Mouse (Mus musculus) heart, postnatal 0 days (tissue): ENCODE data around the gene Clec2e.

ENCODE experiments used
- CTCF ChIP-seq: IDR thresholded peaks from 2 replicates; pipeline ENCODE4 v1.5.1; 2016; ENCODE audit warnings: antibody characterized with exemption, control low read depth, low read depth
- EP300 ChIP-seq: IDR thresholded peaks from 2 replicates; pipeline ENCODE4 v1.6.1; 2016; ENCODE audit warnings: antibody characterized with exemption, low read depth

DNA sequence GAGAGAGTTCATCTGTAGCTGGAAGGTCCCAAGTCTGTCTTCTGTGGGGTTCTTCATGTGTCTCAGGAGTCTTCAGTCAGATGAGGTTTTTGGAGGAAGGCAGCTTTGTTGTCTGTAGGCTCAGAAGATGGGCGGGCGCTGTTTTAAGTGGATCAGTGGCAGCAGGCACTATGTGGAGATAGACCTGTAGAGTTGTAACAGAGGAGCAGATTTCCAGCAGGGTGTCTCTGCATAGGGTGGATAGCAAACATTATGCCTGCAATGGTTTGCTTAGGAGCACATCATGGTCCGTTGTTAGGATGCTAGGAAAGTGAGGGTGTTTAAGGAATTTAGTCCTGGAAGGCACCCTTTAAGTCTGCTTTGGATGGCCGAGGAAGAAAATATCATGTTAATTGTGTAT is 52.3 kb downstream of the Clec2e start:
- no peak for TF ChIP-seq CTCF
- no peak for TF ChIP-seq EP300
